Mouse (Mus musculus) liver, postnatal 0 days (tissue): ENCODE results near the gene Rhoc. TPM values are rescaled to one million over a fixed set of nuclear protein-coding genes. Genes with fewer than 3 reads are reported as not detected.

ENCODE experiments used
- ATAC-seq: fragments of 200-750 bp; cut with Nextera tagmentation; 2 replicates; pipeline ENCODE4 v1.8.0; 2017; ENCODE audit warnings: mild to moderate bottlenecking, moderate library complexity
- DNase-seq: peaks from one replicate; pipeline ENCODE4 v3.0.0-alpha.2; 2016
- H3K27ac ChIP-seq: fragments of 300-500 bp; sonication (generic); 2 replicates; pipeline ENCODE4 v1.5.1; 2014; ENCODE audit warnings: antibody characterized with exemption, moderate library complexity, mild to moderate bottlenecking, low read depth
- H3K27me3 ChIP-seq: fragments of 300-500 bp; sonication (generic); 2 replicates; pipeline ENCODE4 v1.6.1; 2014; ENCODE audit warnings: low read length, control low read depth, mixed read lengths; ENCODE audit not compliant: insufficient read depth
- H3K36me3 ChIP-seq: fragments of 300-500 bp; sonication (generic); replicated peaks from 2 replicates; pipeline ENCODE4 v1.6.1; 2014; ENCODE audit warnings: mild to moderate bottlenecking, control low read depth, low read length, moderate library complexity, mixed read lengths; ENCODE audit not compliant: insufficient read depth
- H3K4me1 ChIP-seq: fragments of 300-500 bp; sonication (generic); 2 replicates; pipeline ENCODE4 v1.6.1; 2014; ENCODE audit warnings: antibody characterized with exemption, mild to moderate bottlenecking, control low read depth; ENCODE audit not compliant: insufficient read depth
- H3K4me2 ChIP-seq: fragments of 300-500 bp; sonication (generic); 2 replicates; pipeline ENCODE4 v1.6.1; 2014; ENCODE audit warnings: low read depth, mild to moderate bottlenecking, low read length, moderate library complexity, mixed read lengths
- H3K4me3 ChIP-seq: fragments of 300-500 bp; sonication (generic); 2 replicates; pipeline ENCODE4 v1.5.1; 2014; ENCODE audit warnings: low read depth, low read length
- H3K9ac ChIP-seq: fragments of 300-500 bp; sonication (generic); replicated peaks from 2 replicates; pipeline ENCODE4 v1.6.1; 2014; ENCODE audit warnings: mild to moderate bottlenecking, moderate library complexity
- H3K9me3 ChIP-seq: fragments of 300-500 bp; sonication (generic); 2 replicates; pipeline ENCODE4 v1.6.1; 2016; ENCODE audit warnings: mild to moderate bottlenecking, control low read depth, low read length, mixed read lengths
- CTCF ChIP-seq: sonication (generic); IDR thresholded peaks from 2 replicates; pipeline ENCODE4 v1.5.1; 2016; ENCODE audit warnings: antibody characterized with exemption, low read depth
- EP300 ChIP-seq: IDR thresholded peaks from 2 replicates; pipeline ENCODE4 v1.6.1; 2016; ENCODE audit warnings: antibody characterized with exemption, low read depth, mild to moderate bottlenecking
- WGBS: fragments of 180-500 bp; shearing (Covaris S2); extraction: QIAGEN DNeasy Blood & Tissue Kit; methylation state at CpG from one replicate; pipeline ENCODE4 v1.1.7; 2014; ENCODE audit not compliant: insufficient replicate concordance; 5-methylcytosine and 5-hydroxymethylcytosine counted together
- polyA plus RNA-seq: library from polyadenylated mRNA; unstranded; fragments of >200 nt; fragmentation: Nextera tagmentation; extraction: Ambion mirVana; gene quantifications from 2 replicates; pipeline ENCODE4 v1.2.1, GENCODE M21; 2015

Gene Rhoc
- polyA plus RNA-seq, 1 experiment from 2014 or later, result 38.1 TPM

GRCm38 (mm10) chr3:104780561-104781420, 7.4 kb upstream of the Rhoc start, which contains the start of gene Ppm1j:
Ppm1j (plus strand) TSS chr3:104781056.
- 3% methylated on average over 51 of the region's 56 CpGs for WGBS
- peak; percentile 77 for ATAC-seq
- peak within 1 kb of the TSS; percentile 41 for H3K9ac ChIP-seq
- peak within 1 kb of the TSS; percentile 87 for H3K4me2 ChIP-seq
- peak within 1 kb of the TSS; percentile 52 for H3K4me3 ChIP-seq
- TF ChIP-seq EP300 (no peak), CTCF (no peak)
- peak; percentile 81 for DNase-seq
- no peaks in the 10 kb centered on the region for H3K9me3 ChIP-seq
- H3K36me3 ChIP-seq, result no peaks in the 10 kb centered on the region
- H3K27me3 ChIP-seq, result peaks cover 77% of the 10 kb centered on the region
- H3K27ac ChIP-seq, result no peak within 1 kb of the TSS
- peaks cover 26% of the 10 kb centered on the region for H3K4me1 ChIP-seq

- peak; percentile 31 for DNase-seq
- Histone ChIP-seq H3K4me3 (peak within 1 kb of the TSS; percentile 52), H3K9me3 (no peaks in the 10 kb centered on the region), H3K36me3 (no peaks in the 10 kb centered on the region), H3K4me2 (peak within 1 kb of the TSS; percentile 87), H3K4me1 (peaks cover 26% of the 10 kb centered on the region), H3K9ac (peak within 1 kb of the TSS; percentile 41), H3K27me3 (peaks cover 70% of the 10 kb centered on the region), H3K27ac (no peak within 1 kb of the TSS)
- TF ChIP-seq CTCF (no peak), EP300 (no peak)
- peak; percentile 9; the same call in 1 of the 2 replicates for ATAC-seq
- under 1% methylated on average over 18 of the region's 26 CpGs for WGBS
Measured at GRCm38 (mm10) chr3:104781471-104781903, 6.7 kb upstream of the Rhoc start, which contains the start of gene Fam19a3. Fam19a3 (minus strand) TSS chr3:104781840.

- H3K4me3 ChIP-seq, result peak overlapping the region; percentile 52; the same call in 1 of the 2 replicates
- DNase-seq, result peak; percentile 34
Measured at GRCm38 (mm10) chr3:104782061-104782681, 6.0 kb upstream of the Rhoc start.

GRCm38 (mm10) chr3:104783971-104784500, 4.1 kb upstream of the Rhoc start:
- TF ChIP-seq CTCF (no peak), EP300 (no peak)
- DNase-seq (no peak), ATAC-seq (no peak)
- Histone ChIP-seq H3K27me3 (peaks cover 52% of the 10 kb centered on the region), H3K9me3 (no peaks in the 10 kb centered on the region), H3K4me2 (no peak overlapping the region), H3K27ac (no peak overlapping the region), H3K4me1 (peaks cover 26% of the 10 kb centered on the region), H3K4me3 (no peak overlapping the region), H3K9ac (no peak overlapping the region), H3K36me3 (no peaks in the 10 kb centered on the region)
- WGBS, result 42% methylated on average over 14 of the region's 14 CpGs

More at GRCm38 (mm10) chr3:104782061-104782681, 6.0 kb upstream of the Rhoc start:
- 19% methylated on average over 12 of the region's 12 CpGs for WGBS
- Histone ChIP-seq H3K27me3 (peaks cover 64% of the 10 kb centered on the region), H3K36me3 (no peaks in the 10 kb centered on the region), H3K9me3 (no peaks in the 10 kb centered on the region), H3K9ac (no peak overlapping the region), H3K4me2 (peak overlapping the region; percentile 87), H3K27ac (no peak overlapping the region), H3K4me1 (peaks cover 26% of the 10 kb centered on the region)
- no peak for TF ChIP-seq CTCF
- no peak for TF ChIP-seq EP300
- ATAC-seq, result no peak

GRCm38 (mm10) chr3:104785284-104785683, 2.9 kb upstream of the Rhoc start:
- no peak for ATAC-seq
- 84% methylated on average over 6 of the region's 6 CpGs for WGBS
- Histone ChIP-seq H3K9ac (no peak overlapping the region), H3K4me3 (no peak overlapping the region), H3K36me3 (no peaks in the 10 kb centered on the region), H3K4me2 (no peak overlapping the region), H3K4me1 (peaks cover 30% of the 10 kb centered on the region), H3K27me3 (peaks cover 41% of the 10 kb centered on the region), H3K27ac (no peak overlapping the region), H3K9me3 (no peaks in the 10 kb centered on the region)
- TF ChIP-seq EP300 (no peak), CTCF (no peak)
- DNase-seq, result no peak
